Mouse (Mus musculus): ENCODE measurements around the gene Sgcg. TPM values are rescaled to one million over a fixed set of nuclear protein-coding genes. Genes with fewer than 3 reads are reported as not detected.

Sgcg gene
- total RNA-seq, 2 experiments from 2014 or later, result 0.12 TPM; not detected in 1

- DNase-seq (ENCODE audit: extremely low spot score in 1 of 2, low spot score in 1 of 2), result no peak
Measured at GRCm38 (mm10) chr14:61235846-61236474, 22.3 kb downstream of the Sgcg start.

GRCm38 (mm10) chr14:61232016-61232568, 26.2 kb downstream of the Sgcg start:
- peak in 1 of 2 experiments; percentile 23 for DNase-seq (ENCODE audit: extremely low spot score in 1 of 2, low spot score in 1 of 2)

GRCm38 (mm10) chr14:61230179-61230578, 28.1 kb downstream of the Sgcg start:
- DNase-seq (ENCODE audit: extremely low spot score in 1 of 2, low spot score in 1 of 2), result no peak

GRCm38 (mm10) chr14:61229763-61230162, 28.5 kb downstream of the Sgcg start:
- DNase-seq (ENCODE audit: extremely low spot score in 1 of 2, low spot score in 1 of 2), result no peak

- DNase-seq (ENCODE audit: extremely low spot score in 1 of 2, low spot score in 1 of 2), result no peak
Measured at GRCm38 (mm10) chr14:61226151-61226550, 32.1 kb downstream of the Sgcg start.

GRCm38 (mm10) chr14:61224387-61225077, 33.8 kb downstream of the Sgcg start:
- no peak for DNase-seq (ENCODE audit: extremely low spot score in 1 of 2, low spot score in 1 of 2)

GRCm38 (mm10) chr14:61223740-61224139, 34.5 kb downstream of the Sgcg start:
- no peak for DNase-seq (ENCODE audit: extremely low spot score in 1 of 2, low spot score in 1 of 2)

- DNase-seq (ENCODE audit: extremely low spot score in 1 of 2, low spot score in 1 of 2), result no peak
Measured at GRCm38 (mm10) chr14:61222506-61222905, 35.8 kb downstream of the Sgcg start.

GRCm38 (mm10) chr14:61221166-61221565, 37.1 kb downstream of the Sgcg start:
- no peak for DNase-seq (ENCODE audit: extremely low spot score in 1 of 2, low spot score in 1 of 2)

GRCm38 (mm10) chr14:61211754-61212153, 46.5 kb downstream of the Sgcg start:
- DNase-seq (ENCODE audit: extremely low spot score in 1 of 2, low spot score in 1 of 2), result no peak

- DNase-seq (ENCODE audit: extremely low spot score in 1 of 2, low spot score in 1 of 2), result no peak
Measured at GRCm38 (mm10) chr14:61210111-61210510, 48.2 kb downstream of the Sgcg start.

- no peak for DNase-seq (ENCODE audit: extremely low spot score in 1 of 2, low spot score in 1 of 2)
Measured at GRCm38 (mm10) chr14:61194416-61194815, 63.9 kb downstream of the Sgcg start.

GRCm38 (mm10) chr14:61192326-61192725, 66.0 kb downstream of the Sgcg start:
- no peak for DNase-seq (ENCODE audit: extremely low spot score in 1 of 2, low spot score in 1 of 2)

- no peak for DNase-seq (ENCODE audit: extremely low spot score in 1 of 2, low spot score in 1 of 2)
Measured at GRCm38 (mm10) chr14:61191904-61192303, 66.4 kb downstream of the Sgcg start.

GRCm38 (mm10) chr14:61173229-61173628, 85.1 kb downstream of the Sgcg start:
- DNase-seq (ENCODE audit: extremely low spot score in 1 of 2, low spot score in 1 of 2), result no peak

- DNase-seq (ENCODE audit: extremely low spot score in 1 of 2, low spot score in 1 of 2), result peak; percentile 83 to 92
Measured at GRCm38 (mm10) chr14:61172548-61173158, 85.6 kb downstream of the Sgcg start.

- no peak for DNase-seq (ENCODE audit: extremely low spot score in 1 of 2, low spot score in 1 of 2)
Measured at GRCm38 (mm10) chr14:61171261-61171970, 86.9 kb downstream of the Sgcg start.
